Mouse (Mus musculus): ENCODE results near the gene Treml2. TPM values are rescaled to one million over a fixed set of nuclear protein-coding genes. Genes with fewer than 3 reads are reported as not detected.

Treml2 gene
- polyA plus RNA-seq, 1 experiment from 2014 or later, result not detected

- 79% methylated on average over 1 of the region's 1 CpGs for WGBS
Observed at GRCm38 (mm10) chr17:48267591-48267990, 31.7 kb upstream of the Treml2 start.

GRCm38 (mm10) chr17:48268276-48268675, 31.0 kb upstream of the Treml2 start:
- ATAC-seq (ENCODE audit: low FRiP score, low TSS enrichment), result no peak
- Histone ChIP-seq H3K4me2 (replicated peaks; ENCODE audit: low read depth, low read length) (no peak overlapping the region), H3K9me3 (ENCODE audit: control insufficient read depth, low read length) (no peaks in the 10 kb centered on the region), H3K4me1 (ENCODE audit: control insufficient read depth, insufficient read depth, low read length) (no peaks in the 10 kb centered on the region), H3K9ac (ENCODE audit: low read depth, low read length) (no peak overlapping the region), H3K36me3 (ENCODE audit: control insufficient read depth, insufficient read depth, low read length) (no peaks in the 10 kb centered on the region), H3K27me3 (ENCODE audit: control insufficient read depth, insufficient read depth, low read length) (no peaks in the 10 kb centered on the region), H3K27ac (ENCODE audit: low read depth, low read length) (no peak overlapping the region), H3K4me3 (ENCODE audit: low read length) (no peak overlapping the region)

More at GRCm38 (mm10) chr17:48267591-48267990, 31.7 kb upstream of the Treml2 start:
- ATAC-seq (ENCODE audit: low FRiP score, low TSS enrichment), result no peak
- no peak overlapping the region for H3K27ac ChIP-seq (ENCODE audit: low read depth, low read length)
- H3K4me3 ChIP-seq (ENCODE audit: low read length), result no peak overlapping the region
- H3K36me3 ChIP-seq (ENCODE audit: control insufficient read depth, insufficient read depth, low read length), result no peaks in the 10 kb centered on the region
- H3K9me3 ChIP-seq (ENCODE audit: control insufficient read depth, low read length), result no peaks in the 10 kb centered on the region
- no peaks in the 10 kb centered on the region for H3K27me3 ChIP-seq (ENCODE audit: control insufficient read depth, insufficient read depth, low read length)
- no peaks in the 10 kb centered on the region for H3K4me1 ChIP-seq (ENCODE audit: control insufficient read depth, insufficient read depth, low read length)
- no peak overlapping the region for H3K9ac ChIP-seq (ENCODE audit: low read depth, low read length)
- H3K4me2 ChIP-seq (replicated peaks; ENCODE audit: low read depth, low read length), result no peak overlapping the region

GRCm38 (mm10) chr17:48269833-48270232, 29.5 kb upstream of the Treml2 start:
- Histone ChIP-seq H3K9ac (ENCODE audit: low read depth, low read length) (no peak overlapping the region), H3K36me3 (ENCODE audit: control insufficient read depth, insufficient read depth, low read length) (no peaks in the 10 kb centered on the region), H3K27me3 (ENCODE audit: control insufficient read depth, insufficient read depth, low read length) (no peaks in the 10 kb centered on the region), H3K4me1 (ENCODE audit: control insufficient read depth, insufficient read depth, low read length) (no peaks in the 10 kb centered on the region), H3K9me3 (ENCODE audit: control insufficient read depth, low read length) (no peaks in the 10 kb centered on the region), H3K4me3 (ENCODE audit: low read length) (no peak overlapping the region), H3K4me2 (replicated peaks; ENCODE audit: low read depth, low read length) (no peak overlapping the region), H3K27ac (ENCODE audit: low read depth, low read length) (no peak overlapping the region)
- 87% methylated on average over 4 of the region's 4 CpGs for WGBS
- ATAC-seq (ENCODE audit: low FRiP score, low TSS enrichment), result no peak

GRCm38 (mm10) chr17:48272158-48272557, 27.1 kb upstream of the Treml2 start:
- no peaks in the 10 kb centered on the region for H3K9me3 ChIP-seq (ENCODE audit: control insufficient read depth, low read length)
- no peaks in the 10 kb centered on the region for H3K27me3 ChIP-seq (ENCODE audit: control insufficient read depth, insufficient read depth, low read length)
- no peaks in the 10 kb centered on the region for H3K36me3 ChIP-seq (ENCODE audit: control insufficient read depth, insufficient read depth, low read length)
- H3K27ac ChIP-seq (ENCODE audit: low read depth, low read length), result no peak overlapping the region
- H3K4me3 ChIP-seq (ENCODE audit: low read length), result no peak overlapping the region
- 71% methylated on average over 5 of the region's 5 CpGs for WGBS
- no peak overlapping the region for H3K9ac ChIP-seq (ENCODE audit: low read depth, low read length)
- no peaks in the 10 kb centered on the region for H3K4me1 ChIP-seq (ENCODE audit: control insufficient read depth, insufficient read depth, low read length)
- no peak overlapping the region for H3K4me2 ChIP-seq (replicated peaks; ENCODE audit: low read depth, low read length)
- no peak for ATAC-seq (ENCODE audit: low FRiP score, low TSS enrichment)

- no peaks in the 10 kb centered on the region for H3K36me3 ChIP-seq (ENCODE audit: control insufficient read depth, insufficient read depth, low read length)
- H3K4me1 ChIP-seq (ENCODE audit: control insufficient read depth, insufficient read depth, low read length), result no peaks in the 10 kb centered on the region
- 90% methylated on average over 4 of the region's 4 CpGs for WGBS
- H3K27me3 ChIP-seq (ENCODE audit: control insufficient read depth, insufficient read depth, low read length), result no peaks in the 10 kb centered on the region
- H3K4me2 ChIP-seq (replicated peaks; ENCODE audit: low read depth, low read length), result no peak overlapping the region
- no peak for ATAC-seq (ENCODE audit: low FRiP score, low TSS enrichment)
- no peak overlapping the region for H3K4me3 ChIP-seq (ENCODE audit: low read length)
- H3K9ac ChIP-seq (ENCODE audit: low read depth, low read length), result no peak overlapping the region
- H3K27ac ChIP-seq (ENCODE audit: low read depth, low read length), result no peak overlapping the region
- no peaks in the 10 kb centered on the region for H3K9me3 ChIP-seq (ENCODE audit: control insufficient read depth, low read length)
Observed at GRCm38 (mm10) chr17:48272598-48272997, 26.7 kb upstream of the Treml2 start.

- Histone ChIP-seq H3K27me3 (ENCODE audit: control insufficient read depth, insufficient read depth, low read length) (no peaks in the 10 kb centered on the region), H3K4me3 (ENCODE audit: low read length) (no peak overlapping the region), H3K36me3 (ENCODE audit: control insufficient read depth, insufficient read depth, low read length) (no peaks in the 10 kb centered on the region), H3K4me2 (replicated peaks; ENCODE audit: low read depth, low read length) (no peak overlapping the region), H3K9me3 (ENCODE audit: control insufficient read depth, low read length) (no peaks in the 10 kb centered on the region), H3K27ac (ENCODE audit: low read depth, low read length) (no peak overlapping the region), H3K4me1 (ENCODE audit: control insufficient read depth, insufficient read depth, low read length) (no peaks in the 10 kb centered on the region), H3K9ac (ENCODE audit: low read depth, low read length) (no peak overlapping the region)
- ATAC-seq (ENCODE audit: low FRiP score, low TSS enrichment), result no peak
- WGBS, result 90% methylated on average over 4 of the region's 4 CpGs
Observed at GRCm38 (mm10) chr17:48274098-48274497, 25.2 kb upstream of the Treml2 start.

GRCm38 (mm10) chr17:48274885-48275284, 24.4 kb upstream of the Treml2 start:
- Histone ChIP-seq H3K4me1 (ENCODE audit: control insufficient read depth, insufficient read depth, low read length) (no peaks in the 10 kb centered on the region), H3K9ac (ENCODE audit: low read depth, low read length) (no peak overlapping the region), H3K4me2 (replicated peaks; ENCODE audit: low read depth, low read length) (no peak overlapping the region), H3K36me3 (ENCODE audit: control insufficient read depth, insufficient read depth, low read length) (no peaks in the 10 kb centered on the region), H3K9me3 (ENCODE audit: control insufficient read depth, low read length) (no peaks in the 10 kb centered on the region), H3K4me3 (ENCODE audit: low read length) (no peak overlapping the region), H3K27me3 (ENCODE audit: control insufficient read depth, insufficient read depth, low read length) (no peaks in the 10 kb centered on the region), H3K27ac (ENCODE audit: low read depth, low read length) (no peak overlapping the region)
- 38% methylated on average over 6 of the region's 6 CpGs for WGBS
- no peak for ATAC-seq (ENCODE audit: low FRiP score, low TSS enrichment)

GRCm38 (mm10) chr17:48275736-48276135, 23.6 kb upstream of the Treml2 start:
- no peak overlapping the region for H3K27ac ChIP-seq (ENCODE audit: low read depth, low read length)
- no peak overlapping the region for H3K4me3 ChIP-seq (ENCODE audit: low read length)
- no peak overlapping the region for H3K4me2 ChIP-seq (replicated peaks; ENCODE audit: low read depth, low read length)
- WGBS, result 62% methylated on average over 7 of the region's 7 CpGs
- no peak for ATAC-seq (ENCODE audit: low FRiP score, low TSS enrichment)
- no peaks in the 10 kb centered on the region for H3K4me1 ChIP-seq (ENCODE audit: control insufficient read depth, insufficient read depth, low read length)
- no peaks in the 10 kb centered on the region for H3K27me3 ChIP-seq (ENCODE audit: control insufficient read depth, insufficient read depth, low read length)
- H3K9me3 ChIP-seq (ENCODE audit: control insufficient read depth, low read length), result no peaks in the 10 kb centered on the region
- H3K36me3 ChIP-seq (ENCODE audit: control insufficient read depth, insufficient read depth, low read length), result no peaks in the 10 kb centered on the region
- H3K9ac ChIP-seq (ENCODE audit: low read depth, low read length), result no peak overlapping the region

- Histone ChIP-seq H3K4me3 (ENCODE audit: low read length) (no peak overlapping the region), H3K4me1 (ENCODE audit: control insufficient read depth, insufficient read depth, low read length) (0 out of 2 replicates have a peak, but pooled peaks cover 2% of the 10 kb centered on the region), H3K4me2 (replicated peaks; ENCODE audit: low read depth, low read length) (no peak overlapping the region), H3K9me3 (ENCODE audit: control insufficient read depth, low read length) (no peaks in the 10 kb centered on the region), H3K9ac (ENCODE audit: low read depth, low read length) (no peak overlapping the region), H3K36me3 (ENCODE audit: control insufficient read depth, insufficient read depth, low read length) (no peaks in the 10 kb centered on the region), H3K27ac (ENCODE audit: low read depth, low read length) (no peak overlapping the region), H3K27me3 (ENCODE audit: control insufficient read depth, insufficient read depth, low read length) (no peaks in the 10 kb centered on the region)
- no peak for ATAC-seq (ENCODE audit: low FRiP score, low TSS enrichment)
Observed at GRCm38 (mm10) chr17:48278381-48278780, 20.9 kb upstream of the Treml2 start.

GRCm38 (mm10) chr17:48279002-48279401, 20.3 kb upstream of the Treml2 start:
- H3K27me3 ChIP-seq (ENCODE audit: control insufficient read depth, insufficient read depth, low read length), result no peaks in the 10 kb centered on the region
- H3K9ac ChIP-seq (ENCODE audit: low read depth, low read length), result no peak overlapping the region
- 77% methylated on average over 4 of the region's 4 CpGs for WGBS
- no peak overlapping the region for H3K4me2 ChIP-seq (replicated peaks; ENCODE audit: low read depth, low read length)
- H3K36me3 ChIP-seq (ENCODE audit: control insufficient read depth, insufficient read depth, low read length), result no peaks in the 10 kb centered on the region
- H3K27ac ChIP-seq (ENCODE audit: low read depth, low read length), result no peak overlapping the region
- no peak overlapping the region for H3K4me3 ChIP-seq (ENCODE audit: low read length)
- H3K4me1 ChIP-seq (ENCODE audit: control insufficient read depth, insufficient read depth, low read length), result 0 out of 2 replicates have a peak, but pooled peaks cover 2% of the 10 kb centered on the region
- no peak for ATAC-seq (ENCODE audit: low FRiP score, low TSS enrichment)
- no peaks in the 10 kb centered on the region for H3K9me3 ChIP-seq (ENCODE audit: control insufficient read depth, low read length)

All from kidney, embryonic 14.5 days (tissue).